Mouse (Mus musculus) kidney, embryonic 16.5 days (tissue): ENCODE data around the gene Dennd1c. TPM values are rescaled to one million over a fixed set of nuclear protein-coding genes. Genes with fewer than 3 reads are reported as not detected.
A peak's percentile ranks its signal among the peaks of the same experiment; 100 is the strongest.

Experiments
- ATAC-seq: fragments of 200-750 bp; cut with Nextera tagmentation; 2 replicates; pipeline ENCODE4 v1.8.0; 2017; ENCODE audit warnings: moderate TSS enrichment; ENCODE audit not compliant: low FRiP score, low TSS enrichment
- H3K27ac ChIP-seq: fragments of 300-500 bp; sonication (generic); 2 replicates; pipeline ENCODE4 v1.5.1; 2014; ENCODE audit warnings: low read length
- H3K27me3 ChIP-seq: fragments of 300-500 bp; sonication (generic); 2 replicates; pipeline ENCODE4 v1.6.1; 2014; ENCODE audit warnings: low read length, control low read depth, mixed read lengths; ENCODE audit not compliant: insufficient read depth
- H3K36me3 ChIP-seq: fragments of 300-500 bp; sonication (generic); 2 replicates; pipeline ENCODE4 v1.6.1; 2014; ENCODE audit warnings: low read length, control low read depth, mixed read lengths; ENCODE audit not compliant: insufficient read depth
- H3K4me1 ChIP-seq: fragments of 300-500 bp; sonication (generic); 2 replicates; pipeline ENCODE4 v1.6.1; 2014; ENCODE audit warnings: low read length, control low read depth, mixed read lengths; ENCODE audit not compliant: insufficient read depth
- H3K4me2 ChIP-seq: fragments of 300-500 bp; sonication (generic); replicated peaks from 2 replicates; pipeline ENCODE4 v1.6.1; 2014; ENCODE audit warnings: low read depth, low read length
- H3K4me3 ChIP-seq: fragments of 300-500 bp; sonication (generic); 2 replicates; pipeline ENCODE4 v1.5.1; 2014; ENCODE audit warnings: mild to moderate bottlenecking, low read length
- H3K9ac ChIP-seq: fragments of 300-500 bp; sonication (generic); replicated peaks from 2 replicates; pipeline ENCODE4 v1.6.1; 2014; ENCODE audit warnings: low read length
- H3K9me3 ChIP-seq: fragments of 300-500 bp; sonication (generic); 2 replicates; pipeline ENCODE4 v1.6.1; 2016; ENCODE audit warnings: low read length, control low read depth
- WGBS: fragments of 180-500 bp; shearing (Covaris S2); extraction: QIAGEN DNeasy Blood & Tissue Kit; methylation state at CpG from one replicate; pipeline ENCODE4 v1.1.7; 2014; 5-methylcytosine and 5-hydroxymethylcytosine counted together
- polyA plus RNA-seq: library from polyadenylated mRNA; unstranded; fragments of >200 nt; fragmentation: Nextera tagmentation; extraction: Ambion mirVana; gene quantifications from 2 replicates; pipeline ENCODE4 v1.2.1, GENCODE M21; 2015

The Dennd1c gene
- polyA plus RNA-seq, 1 experiment from 2014 or later, result 6.8 TPM

GRCm38 (mm10) chr17:57076916-57077315 lies 1.4 kb downstream of the Dennd1c start:
- Histone ChIP-seq H3K9ac (no peak overlapping the region), H3K4me1 (no peaks in the 10 kb centered on the region), H3K27ac (no peak overlapping the region), H3K4me2 (no peak overlapping the region), H3K27me3 (no peaks in the 10 kb centered on the region), H3K4me3 (no peak overlapping the region), H3K9me3 (no peaks in the 10 kb centered on the region), H3K36me3 (peaks cover 7% of the 10 kb centered on the region; the same call in 1 of the 2 replicates)
- no peak for ATAC-seq
- 68% methylated on average over 3 of the region's 3 CpGs for WGBS

GRCm38 (mm10) chr17:57070699-57071098 lies 7.6 kb downstream of the Dennd1c start:
- H3K27me3 ChIP-seq, result peaks cover 3% of the 10 kb centered on the region; the same call in 1 of the 2 replicates
- ATAC-seq, result peak; percentile 78
- no peaks in the 10 kb centered on the region for H3K9me3 ChIP-seq
- H3K4me3 ChIP-seq, result peak overlapping the region; percentile 36
- WGBS, result 2% methylated on average over 11 of the region's 11 CpGs
- peaks cover 8% of the 10 kb centered on the region; the same call in 1 of the 2 replicates for H3K4me1 ChIP-seq
- no peaks in the 10 kb centered on the region for H3K36me3 ChIP-seq
- no peak overlapping the region for H3K9ac ChIP-seq
- H3K4me2 ChIP-seq, result peak overlapping the region; percentile 43
- H3K27ac ChIP-seq, result no peak overlapping the region

- Histone ChIP-seq H3K4me3 (peak overlapping the region; percentile 36), H3K27me3 (peaks cover 3% of the 10 kb centered on the region; the same call in 1 of the 2 replicates), H3K27ac (no peak overlapping the region), H3K9me3 (no peaks in the 10 kb centered on the region), H3K9ac (peak overlapping the region; percentile 45; the same call in 1 of the 2 replicates), H3K36me3 (no peaks in the 10 kb centered on the region), H3K4me2 (peak overlapping the region; percentile 43), H3K4me1 (peaks cover 8% of the 10 kb centered on the region; the same call in 1 of the 2 replicates)
- ATAC-seq, result peak; percentile 28; the same call in 1 of the 2 replicates
- WGBS, result 10% methylated on average over 9 of the region's 9 CpGs
These were observed 8.0 kb downstream of the Dennd1c start for GRCm38 (mm10) chr17:57070272-57070671.

GRCm38 (mm10) chr17:57066908-57067307 lies 11.4 kb downstream of the Dennd1c start:
- WGBS, result 72% methylated on average over 5 of the region's 5 CpGs
- Histone ChIP-seq H3K4me3 (no peak overlapping the region), H3K36me3 (no peaks in the 10 kb centered on the region), H3K27ac (no peak overlapping the region), H3K27me3 (peaks cover 20% of the 10 kb centered on the region), H3K4me2 (no peak overlapping the region), H3K4me1 (peaks cover 11% of the 10 kb centered on the region), H3K9ac (no peak overlapping the region), H3K9me3 (no peaks in the 10 kb centered on the region)
- no peak for ATAC-seq

GRCm38 (mm10) chr17:57063031-57063430 lies 15.3 kb downstream of the Dennd1c start:
- Histone ChIP-seq H3K36me3 (no peaks in the 10 kb centered on the region), H3K4me2 (peak overlapping the region; percentile 54), H3K27me3 (peaks cover 28% of the 10 kb centered on the region), H3K9me3 (no peaks in the 10 kb centered on the region), H3K9ac (peak overlapping the region; percentile 74), H3K4me1 (peaks cover 19% of the 10 kb centered on the region), H3K27ac (peak overlapping the region; percentile 93), H3K4me3 (peak overlapping the region; percentile 59)
- 10% methylated on average over 8 of the region's 8 CpGs for WGBS
- ATAC-seq, result no peak

GRCm38 (mm10) chr17:57062548-57062947 lies 15.8 kb downstream of the Dennd1c start:
- H3K36me3 ChIP-seq, result no peaks in the 10 kb centered on the region
- H3K4me2 ChIP-seq, result peak overlapping the region; percentile 54
- peak overlapping the region; percentile 93 for H3K27ac ChIP-seq
- H3K4me1 ChIP-seq, result peaks cover 19% of the 10 kb centered on the region
- 1% methylated on average over 21 of the region's 22 CpGs for WGBS
- H3K9ac ChIP-seq, result peak overlapping the region; percentile 74
- H3K9me3 ChIP-seq, result no peaks in the 10 kb centered on the region
- peaks cover 28% of the 10 kb centered on the region for H3K27me3 ChIP-seq
- peak overlapping the region; percentile 59 for H3K4me3 ChIP-seq
- no peak; the same call in 1 of the 2 replicates for ATAC-seq

GRCm38 (mm10) chr17:57062011-57062521 lies 16.2 kb downstream of the Dennd1c start:
- Histone ChIP-seq H3K36me3 (no peaks in the 10 kb centered on the region), H3K4me3 (peak overlapping the region; percentile 59), H3K9me3 (no peaks in the 10 kb centered on the region), H3K4me1 (peaks cover 19% of the 10 kb centered on the region), H3K4me2 (peak overlapping the region; percentile 54), H3K27ac (peak overlapping the region; percentile 93), H3K27me3 (peaks cover 28% of the 10 kb centered on the region), H3K9ac (peak overlapping the region; percentile 74)
- WGBS, result under 1% methylated on average over 36 of the region's 39 CpGs
- ATAC-seq, result peak; percentile 24

GRCm38 (mm10) chr17:57061069-57061468 lies 17.2 kb downstream of the Dennd1c start:
- 38% methylated on average over 10 of the region's 10 CpGs for WGBS
- H3K27me3 ChIP-seq, result peaks cover 28% of the 10 kb centered on the region
- H3K9ac ChIP-seq, result no peak overlapping the region
- no peak for ATAC-seq
- peak overlapping the region; percentile 83 for H3K4me3 ChIP-seq
- H3K4me2 ChIP-seq, result peak overlapping the region; percentile 83
- H3K36me3 ChIP-seq, result no peaks in the 10 kb centered on the region
- H3K4me1 ChIP-seq, result peaks cover 19% of the 10 kb centered on the region
- H3K9me3 ChIP-seq, result no peaks in the 10 kb centered on the region
- H3K27ac ChIP-seq, result peak overlapping the region; percentile 79

- Histone ChIP-seq H3K4me3 (peak overlapping the region; percentile 83), H3K27me3 (peaks cover 28% of the 10 kb centered on the region), H3K27ac (peak overlapping the region; percentile 79), H3K4me2 (peak overlapping the region; percentile 83), H3K9ac (peak overlapping the region; percentile 85), H3K4me1 (peaks cover 19% of the 10 kb centered on the region), H3K9me3 (no peaks in the 10 kb centered on the region), H3K36me3 (0 out of 2 replicates have a peak, but pooled peaks cover 3% of the 10 kb centered on the region)
- peak; percentile 87 for ATAC-seq
- under 1% methylated on average over 44 of the region's 44 CpGs for WGBS
These were observed 18.0 kb downstream of the Dennd1c start for GRCm38 (mm10) chr17:57060231-57060801.

GRCm38 (mm10) chr17:57059486-57059977 lies 18.8 kb downstream of the Dennd1c start, which contains the start of gene Slc25a23:
Slc25a23 (minus strand) TSS chr17:57059863.
- Histone ChIP-seq H3K27ac (peak within 1 kb of the TSS; percentile 79), H3K9me3 (no peaks in the 10 kb centered on the region), H3K9ac (peak within 1 kb of the TSS; percentile 85), H3K27me3 (peaks cover 28% of the 10 kb centered on the region), H3K4me3 (peak within 1 kb of the TSS; percentile 83), H3K4me2 (peak within 1 kb of the TSS; percentile 83), H3K36me3 (0 out of 2 replicates have a peak, but pooled peaks cover 8% of the 10 kb centered on the region), H3K4me1 (peaks cover 19% of the 10 kb centered on the region)
- WGBS, result under 1% methylated on average over 39 of the region's 45 CpGs
- peak; percentile 65 for ATAC-seq
